Mouse (Mus musculus) adrenal gland, adult 18-20 months (tissue): ENCODE measurements around the gene Cldnd1. TPM values are rescaled to one million over a fixed set of nuclear protein-coding genes. Genes with fewer than 3 reads are reported as not detected.

ENCODE experiments used
- DNase-seq, 2 experiments: peaks; one replicate each; pipeline ENCODE4 v3.0.0; 2021 to 2022; ENCODE audit warnings: low spot score in 2 of 2
- long read RNA-seq, 2 experiments: library from polyadenylated mRNA; stranded (forward); transcript quantifications; one replicate each; pipeline ENCODE4 v2.0.0; 2021
- total RNA-seq, 2 experiments: library from RNA; stranded (reverse); gene quantifications; 1 replicate in 1 of 2; 2 replicates in 1 of 2; pipeline ENCODE4 v1.2.3; 2021

Cldnd1 gene
- total RNA-seq, result 10 to 100 TPM; 67.0 to 77.6 TPM
- long read RNA-seq, experiment 1, transcript Cldnd1-201 (5 exons, 2,147 nt), result major isoform, 73 of 78 reads
- long read RNA-seq, experiment 1, partial matches to known transcripts, result 0 of 78 reads
- long read RNA-seq, experiment 1, other reads (novel, unspliced or antisense), result 3 of 78 reads
- long read RNA-seq, experiment 2, transcript Cldnd1-201 (5 exons, 2,147 nt), result major isoform, 45 of 54 reads
- long read RNA-seq, experiment 2, partial matches to known transcripts, result 1 of 54 reads
- long read RNA-seq, experiment 2, other reads (novel, unspliced or antisense), result 5 of 54 reads

DNA sequence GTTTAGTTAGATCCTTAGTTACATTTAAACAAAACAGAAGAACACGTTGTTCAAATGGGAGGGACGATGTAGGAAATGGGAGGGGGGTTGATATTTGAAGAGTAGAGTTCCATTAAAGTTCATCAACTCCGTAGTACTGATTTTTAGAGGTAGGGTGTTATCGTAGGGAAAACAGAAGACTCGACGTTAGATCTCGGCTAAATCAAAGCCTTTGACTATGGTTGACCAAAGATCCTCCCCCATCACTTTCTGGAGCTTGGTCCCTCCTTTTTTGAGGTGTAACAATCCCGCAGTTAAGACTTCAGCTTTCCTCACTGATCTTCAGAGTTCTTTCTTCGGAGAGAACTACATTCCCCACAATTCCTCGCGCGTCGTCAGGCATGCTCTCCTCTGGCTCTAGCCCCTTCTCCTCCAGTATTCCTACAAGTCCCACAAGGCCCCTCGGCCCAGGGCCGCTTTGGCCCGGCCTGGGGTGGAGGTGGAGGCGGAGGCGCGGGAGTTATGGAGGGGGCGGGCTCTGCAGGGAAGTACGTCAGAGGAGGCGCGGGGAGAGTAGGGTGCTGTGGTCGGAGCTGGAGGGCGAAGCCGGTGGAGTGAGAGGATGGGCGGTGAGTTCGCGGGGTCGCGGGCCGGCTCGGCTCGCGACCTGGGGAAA lies at the start of gene Cldnd1:
TSS of gene Cldnd1 (plus strand) at position 434 of the 655 bp plus-strand sequence.
- peak; percentile 86 to 90 for DNase-seq

DNA sequence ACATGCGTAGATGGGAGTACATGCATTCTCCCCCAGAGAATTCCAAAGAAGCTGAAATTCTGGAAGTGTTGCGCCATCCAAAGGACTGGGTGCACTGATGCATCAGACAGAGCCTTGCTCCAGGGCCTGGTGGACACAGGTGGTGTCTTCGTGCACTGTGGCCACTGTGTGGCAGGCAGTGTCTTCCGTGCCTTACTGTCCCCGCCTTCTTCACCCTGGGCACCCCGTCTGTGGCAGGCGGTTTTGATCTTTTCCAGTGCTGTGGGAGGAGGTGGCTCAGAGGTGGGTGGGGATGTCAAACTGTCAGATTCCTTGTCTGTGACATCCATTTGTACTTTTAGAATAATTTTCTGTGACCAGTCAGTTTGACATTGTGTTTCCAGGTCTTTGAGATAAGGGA lies 49.0 kb upstream of the Cldnd1 start:
- DNase-seq, result no peak

DNA sequence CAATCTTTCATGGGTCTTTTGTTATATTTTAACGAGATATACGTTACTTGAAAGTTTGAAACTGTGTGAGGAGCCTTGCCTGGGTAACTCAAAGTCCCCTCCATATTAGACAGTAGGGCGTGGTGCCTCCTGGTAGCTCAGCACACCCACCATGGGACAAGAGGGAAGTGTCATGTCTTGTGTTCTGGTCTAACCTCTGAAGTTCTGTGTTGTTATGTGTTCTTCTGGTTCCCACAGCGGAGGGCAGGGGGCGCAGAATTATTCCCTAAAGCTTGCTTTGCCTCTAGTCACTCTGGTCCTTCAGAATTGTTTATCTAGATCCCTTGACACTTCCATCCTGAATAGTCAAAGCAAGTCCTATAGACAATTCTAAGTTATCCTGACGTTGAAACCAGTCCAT lies 45.7 kb upstream of the Cldnd1 start:
- DNase-seq, result no peak

DNA sequence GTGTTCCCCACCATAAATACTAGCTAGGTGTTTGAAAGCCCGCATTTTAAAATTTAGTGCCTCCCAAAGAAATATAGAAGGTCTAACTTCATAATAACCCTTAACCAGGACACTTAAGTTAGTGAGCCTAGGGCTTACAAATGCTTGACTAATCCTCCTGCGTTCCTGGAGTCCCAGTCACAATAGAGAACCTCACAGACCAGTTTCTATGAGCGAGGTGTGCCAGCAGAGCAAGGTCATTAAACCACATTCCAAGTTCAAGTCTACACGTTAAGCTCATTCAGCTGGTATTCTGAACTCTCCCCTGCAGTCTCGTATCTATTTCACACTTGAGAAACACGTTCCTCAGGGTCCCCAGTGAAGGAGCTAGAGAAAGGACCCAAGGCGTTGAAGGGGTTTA lies 44.8 kb upstream of the Cldnd1 start:
- DNase-seq, result no peak

DNA sequence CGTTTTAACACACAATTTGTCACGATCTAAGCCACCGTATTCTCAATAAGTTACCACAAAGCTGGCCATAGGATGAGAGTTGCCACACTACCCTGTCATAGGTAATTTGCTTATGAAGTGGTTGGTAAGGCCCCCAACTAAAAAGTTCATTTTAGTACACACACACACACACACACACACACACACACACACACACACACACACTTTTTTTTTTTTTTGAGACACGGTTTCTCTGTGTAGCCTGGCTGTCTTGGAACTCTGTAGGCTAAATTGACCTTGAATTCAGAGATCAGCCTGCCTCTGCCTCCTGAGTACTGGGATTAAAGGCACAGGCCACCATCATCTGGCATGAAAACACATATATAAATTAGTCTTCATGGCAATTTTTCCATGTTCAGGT lies 43.8 kb upstream of the Cldnd1 start:
- DNase-seq, result no peak

DNA sequence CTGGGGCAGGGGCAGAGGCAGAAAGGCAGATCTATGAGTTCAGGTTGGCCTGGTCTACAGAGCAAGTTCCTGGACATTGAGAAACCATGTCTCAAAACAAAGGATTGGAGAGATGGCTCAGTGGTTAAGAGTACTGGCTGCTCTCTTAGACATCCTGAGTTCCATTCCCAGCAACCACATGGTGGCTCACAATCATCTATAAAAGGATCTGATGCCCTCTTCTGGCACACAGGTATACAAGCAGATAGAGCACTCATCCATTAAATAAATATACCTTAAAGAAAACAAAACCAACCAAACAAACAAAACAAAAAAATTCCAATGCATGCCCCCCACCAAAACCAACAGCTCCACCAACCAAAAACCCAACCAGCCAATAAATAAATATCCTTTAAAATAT lies 43.2 kb upstream of the Cldnd1 start:
- DNase-seq, result no peak

DNA sequence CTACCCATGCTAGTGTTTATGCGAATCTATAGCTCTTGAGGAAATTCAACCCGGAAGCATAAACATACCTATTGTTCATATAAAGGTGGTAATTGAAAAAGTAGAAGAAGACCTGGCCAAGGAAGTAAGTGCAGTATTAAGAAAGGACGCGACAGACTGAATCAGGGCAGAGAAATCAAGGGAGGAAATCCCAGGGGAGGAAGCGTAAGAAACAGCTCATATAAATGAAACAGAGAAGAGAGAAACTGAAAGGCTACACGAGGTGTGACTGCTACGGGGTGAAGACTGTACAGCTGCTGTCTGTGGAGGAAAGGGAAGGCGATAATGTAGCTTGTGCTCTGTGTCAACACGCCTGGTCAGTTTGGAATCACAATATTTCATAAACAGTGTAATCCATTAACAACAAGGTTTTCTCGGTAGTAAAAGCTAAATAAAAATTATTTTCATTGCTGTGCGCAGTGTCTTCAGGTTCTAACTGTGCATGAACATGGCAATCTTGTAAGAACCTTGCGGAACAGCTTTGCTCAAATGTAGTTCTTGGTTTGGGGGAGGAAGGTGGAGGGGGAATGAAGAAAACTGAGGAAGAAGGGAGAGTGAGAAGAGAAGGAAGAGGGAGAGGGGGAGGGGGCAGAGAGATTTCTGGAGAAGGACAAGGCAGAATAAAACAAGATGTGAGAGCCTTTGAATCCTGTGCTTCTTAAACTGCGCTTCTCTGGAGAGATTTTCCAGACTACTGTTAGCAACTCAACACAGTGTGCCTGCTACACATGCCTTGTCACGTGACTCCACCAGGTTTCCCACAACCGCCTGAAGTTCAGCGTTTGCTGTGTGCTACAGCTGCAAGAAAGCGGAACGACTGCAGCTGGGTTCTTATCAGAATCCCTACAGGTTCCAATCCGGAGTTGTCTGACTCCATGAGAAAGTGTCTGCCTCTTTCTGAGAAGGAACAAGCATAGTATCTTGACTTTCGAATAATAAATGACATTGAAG lies 41.9 kb upstream of the Cldnd1 start:
- DNase-seq, result no peak

DNA sequence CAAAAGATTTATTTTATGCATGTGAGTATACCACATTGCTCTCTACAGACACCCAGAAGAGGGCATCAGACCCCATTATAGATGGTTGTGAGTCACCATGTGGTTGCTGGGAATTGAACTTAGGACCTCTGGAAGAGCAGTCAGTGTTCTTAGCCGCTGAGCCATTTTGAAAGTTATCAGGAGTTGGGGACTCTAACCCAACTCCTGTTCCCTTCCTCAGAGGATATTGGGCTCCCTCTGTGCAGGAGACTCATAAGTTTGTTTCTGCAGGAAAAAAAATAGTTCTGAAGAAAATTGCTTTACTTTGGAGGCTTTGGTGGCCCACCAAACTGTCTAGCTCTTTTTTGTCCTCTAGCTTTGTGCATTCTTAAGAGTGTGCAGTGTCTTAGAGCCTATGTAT lies 39.2 kb upstream of the Cldnd1 start:
- DNase-seq, result no peak

GRCm38 (mm10) chr16:58689555-58690169 lies 38.0 kb upstream of the Cldnd1 start:
- no peak for DNase-seq

- DNase-seq, result no peak
These were observed 37.4 kb upstream of the Cldnd1 start for GRCm38 (mm10) chr16:58690322-58690732.

GRCm38 (mm10) chr16:58694091-58694490 lies 33.6 kb upstream of the Cldnd1 start:
- no peak for DNase-seq

DNA sequence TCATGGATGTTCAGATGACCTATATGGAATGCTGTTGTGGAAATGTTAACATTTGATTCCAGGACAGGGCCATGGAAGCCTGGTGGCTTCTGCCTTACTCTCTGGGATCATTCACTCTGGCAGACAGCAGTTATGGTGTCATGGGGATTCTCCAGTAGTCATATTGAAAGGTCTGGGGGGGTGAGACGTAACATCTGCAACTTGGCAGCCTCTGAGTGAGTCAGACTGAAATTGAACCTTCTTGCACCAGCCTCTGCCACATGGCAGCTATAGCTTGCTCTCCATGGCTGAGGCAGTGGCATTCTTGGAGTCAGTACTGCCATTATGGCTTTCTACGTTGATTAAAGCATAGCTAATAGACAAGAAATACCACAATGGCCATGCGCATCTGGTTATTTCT lies 30.9 kb upstream of the Cldnd1 start:
- DNase-seq, result no peak

- no peak for DNase-seq
These were observed 30.4 kb upstream of the Cldnd1 start for GRCm38 (mm10) chr16:58697261-58697660.

DNA sequence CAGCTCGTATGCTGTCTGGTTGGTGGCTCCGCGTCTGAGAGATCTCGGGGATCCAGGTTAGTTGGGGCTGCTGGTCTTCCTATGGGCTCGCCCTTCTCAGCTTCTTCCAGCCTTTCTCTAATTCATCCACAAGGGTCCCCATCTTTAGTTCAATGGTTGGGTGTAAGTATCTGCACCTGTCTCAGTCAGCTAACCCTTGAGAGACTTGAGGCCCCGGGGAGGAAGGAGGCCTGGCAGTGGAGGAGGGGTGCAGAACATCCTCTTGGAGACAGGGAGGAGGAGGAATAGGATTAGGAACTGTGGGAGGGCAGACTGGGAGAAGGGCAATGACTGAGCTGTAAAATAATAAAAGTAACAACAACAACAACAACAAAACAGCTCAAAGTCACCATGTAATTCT lies 27.5 kb upstream of the Cldnd1 start:
- no peak for DNase-seq

DNA sequence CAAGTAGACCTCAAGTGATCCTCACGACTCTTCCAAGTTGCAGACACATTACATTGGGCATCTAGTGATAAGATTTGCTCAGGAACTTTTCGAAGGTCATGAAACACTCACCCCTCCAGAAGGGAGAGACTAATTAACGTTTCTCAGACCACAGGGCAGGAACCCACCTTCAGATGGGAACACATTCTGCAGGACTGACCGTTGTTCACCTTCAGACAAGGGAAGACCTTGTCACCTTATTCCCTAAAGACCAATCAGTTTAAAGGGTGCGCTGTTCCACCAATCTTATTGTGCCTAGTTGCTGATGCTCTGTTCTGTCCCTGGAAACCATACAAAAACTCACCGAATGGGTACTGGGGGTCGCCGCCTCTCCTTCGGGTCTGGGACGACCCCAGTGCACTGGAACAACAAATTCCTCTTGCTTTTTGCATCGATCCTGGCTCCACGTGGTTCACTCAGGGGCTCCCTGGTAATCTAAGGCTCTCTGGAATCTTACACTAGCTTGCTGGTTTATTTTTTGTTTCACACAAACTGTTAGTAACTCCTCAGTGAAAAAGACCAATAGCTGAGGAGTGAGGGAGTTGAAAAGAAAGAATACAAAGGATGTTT lies 26.8 kb upstream of the Cldnd1 start:
- DNase-seq, result no peak

DNA sequence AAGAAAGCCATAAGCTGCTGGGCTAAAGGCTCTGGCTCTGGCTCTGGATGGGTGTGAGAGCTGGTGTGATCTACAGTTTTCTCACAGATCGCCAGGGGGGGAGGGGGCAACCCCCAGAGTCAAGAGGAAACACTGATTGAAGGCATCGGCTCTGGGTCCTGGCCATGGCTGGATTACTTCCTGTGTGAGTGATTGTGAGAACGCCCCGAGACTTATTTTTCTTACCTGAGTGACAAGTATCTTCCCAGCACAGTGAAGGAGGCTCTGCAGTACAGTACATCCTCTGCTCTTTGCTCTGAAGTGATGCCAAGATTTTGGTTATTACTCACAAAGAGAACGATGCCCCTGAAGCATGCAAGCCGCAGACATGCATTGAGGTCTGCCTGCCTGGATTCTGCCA lies 25.9 kb upstream of the Cldnd1 start:
- DNase-seq, result no peak

DNA sequence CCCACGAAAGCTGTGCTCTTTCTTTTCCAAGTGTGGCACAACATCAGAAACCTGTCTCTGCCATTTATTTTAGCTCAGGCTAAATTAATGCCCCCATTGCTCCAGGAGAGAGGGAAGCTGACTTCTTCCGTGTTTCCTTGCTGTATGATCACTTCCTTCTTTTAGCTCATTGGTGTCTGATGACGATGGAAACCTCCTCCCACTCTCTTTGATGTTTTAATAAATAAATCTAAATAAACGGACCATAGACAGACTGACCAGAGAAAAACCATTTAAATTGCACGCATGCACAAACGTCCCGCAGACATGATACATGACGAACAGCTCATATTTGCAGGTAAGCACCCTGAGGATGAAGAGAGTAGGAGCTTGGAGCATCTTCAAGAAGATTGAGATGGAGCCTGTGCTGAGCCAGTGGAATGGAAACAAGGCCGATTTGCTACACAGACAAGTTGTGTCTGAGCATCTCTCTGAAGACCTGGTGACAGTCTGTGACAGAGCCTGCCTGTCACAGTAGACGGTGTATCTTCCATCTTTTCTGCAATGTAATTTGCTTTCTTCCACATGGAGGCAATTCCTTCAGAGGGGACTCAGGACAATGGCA lies 25.3 kb upstream of the Cldnd1 start:
- DNase-seq, result no peak

DNA sequence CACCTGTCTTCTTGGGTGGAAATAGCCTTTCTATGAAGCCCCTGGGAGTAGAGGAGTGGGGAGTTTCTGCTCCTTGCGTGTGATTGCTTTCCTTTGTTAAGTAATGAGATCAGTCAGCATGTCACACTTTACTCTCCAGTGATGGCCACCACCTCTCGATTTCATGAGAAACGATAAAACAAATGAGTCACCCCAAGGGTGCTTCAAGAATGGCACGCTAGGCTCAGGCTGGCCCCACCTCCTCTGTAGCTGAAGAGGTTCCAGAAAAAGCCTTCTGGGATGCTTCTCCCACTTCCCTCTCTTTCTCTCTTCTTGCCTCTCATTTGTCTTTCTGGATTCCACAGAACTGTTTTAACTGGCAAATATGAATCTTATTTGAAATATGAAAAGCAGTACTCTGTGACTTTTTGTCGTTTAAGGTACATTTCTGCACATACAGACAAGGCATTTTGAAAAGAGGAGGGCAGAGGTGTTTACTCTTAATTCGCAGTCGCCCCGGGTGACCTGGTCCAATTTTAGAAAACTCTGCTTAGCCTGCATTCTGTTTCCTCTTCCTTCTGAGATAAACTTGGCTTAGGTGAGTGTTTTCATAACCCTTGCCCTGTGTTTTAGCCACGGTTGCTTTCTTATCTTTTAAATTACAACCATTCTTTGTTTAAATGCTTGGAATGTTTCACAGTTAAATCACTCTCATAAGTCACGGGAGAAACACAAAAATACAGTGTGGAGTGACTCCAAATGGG lies 24.2 kb upstream of the Cldnd1 start:
- DNase-seq, result no peak

DNA sequence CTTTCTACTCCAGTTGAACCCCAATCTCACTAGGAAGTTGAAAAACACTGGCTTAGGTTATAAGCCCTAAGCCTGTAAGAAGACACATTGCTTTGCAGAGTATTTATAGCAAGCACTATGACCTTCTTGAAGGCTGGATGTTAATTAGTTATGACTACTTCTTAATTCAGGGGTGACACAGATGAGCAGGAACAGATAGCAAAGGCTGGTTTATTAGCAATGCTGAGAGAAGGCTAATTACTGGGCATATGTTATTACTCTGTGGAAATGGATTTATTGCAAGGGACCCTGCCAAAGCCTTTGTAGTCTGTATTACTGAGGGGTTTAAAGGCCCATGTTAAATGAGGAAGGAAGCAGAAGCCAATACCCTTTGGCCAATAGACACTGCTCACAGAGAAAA lies 22.7 kb upstream of the Cldnd1 start:
- DNase-seq, result no peak
